Mouse (Mus musculus) megakaryocyte-erythroid progenitor cell, adult 5-6 weeks (primary cell): ENCODE measurements at regions not wholly inside any gene's neighbourhood (a gene's known extent, or its start where the extent isn't known, plus 50 kb on each side); places are given as distances from the start of the nearest gene placed in this dataset.
A peak's percentile ranks its signal among the peaks of the same experiment; 100 is the strongest.

Experiments
- ATAC-seq: replicated peaks from 2 replicates; pipeline ENCODE4 v1.8.0; 2016; ENCODE audit warnings: mild to moderate bottlenecking, inconsistent platforms; ENCODE audit not compliant: severe bottlenecking, poor library complexity, low FRiP score, low TSS enrichment

- ATAC-seq, result no peak
Observed at GRCm38 (mm10) chr15:60119926-60120325, 103.5 kb upstream of the 4933412E24Rik start.

- no peak for ATAC-seq
Observed at GRCm38 (mm10) chr15:60111885-60112284, 95.5 kb upstream of the 4933412E24Rik start.

GRCm38 (mm10) chr15:60111046-60111445 lies 94.6 kb upstream of the 4933412E24Rik start:
- no peak for ATAC-seq

- no peak for ATAC-seq
Observed at GRCm38 (mm10) chr15:60104126-60104525, 87.7 kb upstream of the 4933412E24Rik start.

GRCm38 (mm10) chr15:60101485-60102280 lies 85.3 kb upstream of the 4933412E24Rik start:
- no peak for ATAC-seq

- peak; percentile 63; the same call in 1 of the 2 replicates for ATAC-seq
Observed at GRCm38 (mm10) chr15:60097141-60097540, 80.7 kb upstream of the 4933412E24Rik start.

GRCm38 (mm10) chr15:60096131-60096530 lies 79.7 kb upstream of the 4933412E24Rik start:
- no peak for ATAC-seq

GRCm38 (mm10) chr15:60089921-60090320 lies 73.5 kb upstream of the 4933412E24Rik start:
- ATAC-seq, result no peak

GRCm38 (mm10) chr15:60088964-60089899 lies 72.8 kb upstream of the 4933412E24Rik start:
- no peak for ATAC-seq
